8 mouse cellular contexts compared by ENCODE assay signal in the genomic region with DNA sequence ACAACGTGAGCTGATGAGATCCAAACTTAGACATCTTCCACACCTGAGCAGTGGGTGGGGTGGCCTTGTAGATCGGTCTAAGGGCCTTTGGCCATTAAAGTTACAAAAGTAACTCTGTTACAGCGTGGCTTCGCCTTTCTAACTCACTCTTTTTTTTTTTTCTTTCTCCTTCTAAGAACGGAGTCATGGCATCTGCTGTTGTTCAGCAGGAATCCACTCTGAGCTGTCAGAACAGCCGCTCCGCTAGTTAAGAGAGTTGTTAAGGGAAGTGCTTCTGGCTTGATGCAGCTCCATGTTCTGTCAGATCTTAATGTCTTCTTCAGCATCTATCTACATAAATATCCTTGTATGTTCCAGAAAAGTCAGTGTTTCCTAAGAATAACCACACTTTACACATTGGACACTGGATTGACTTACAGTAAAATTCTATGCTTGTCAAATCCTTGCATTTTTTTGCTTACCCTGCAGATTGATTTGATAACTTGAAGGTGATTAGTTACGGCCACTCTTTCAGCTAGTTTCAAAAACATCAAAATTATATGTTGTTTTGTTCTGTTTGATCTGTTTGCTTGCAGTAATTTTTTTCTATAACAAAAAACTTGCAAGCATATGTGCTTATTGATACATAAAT. TPM values are rescaled to one million over a fixed set of nuclear protein-coding genes. Genes with fewer than 3 reads are reported as not detected.
DNase-seq lines count a peak whose midpoint lies in the region; ATAC-seq and TF ChIP-seq lines count a peak whose summit lies in the region.

No protein-coding gene starts in this region.

- H3K9me3 ChIP-seq in intestine, postnatal 0 days (ENCODE audit: control insufficient read depth) = no peaks in the 10 kb centered on the region
- no peaks in the 10 kb centered on the region for H3K9me3 ChIP-seq in stomach, embryonic 14.5 days (ENCODE audit: control insufficient read depth, low read depth, low read length)

- peaks cover 7% of the 10 kb centered on the region for H3K4me1 ChIP-seq in cerebellum, adult 2 months (ENCODE audit: control insufficient read depth, insufficient read depth, low read length)
- H3K4me1 ChIP-seq in spleen, adult 2 months (ENCODE audit: control insufficient read depth, insufficient read depth, insufficient read length) = peaks cover 5% of the 10 kb centered on the region
- no peaks in the 10 kb centered on the region for H3K4me1 ChIP-seq in intestine, postnatal 0 days (replicated peaks; ENCODE audit: control insufficient read depth, insufficient read depth, low read length)
- peaks cover 16% of the 10 kb centered on the region for H3K4me1 ChIP-seq in stomach, embryonic 14.5 days (ENCODE audit: control insufficient read depth, insufficient read depth, low read length)

- H3K27ac ChIP-seq in cerebellum, adult 2 months (ENCODE audit: insufficient read depth, low read length) = no peak overlapping the region
- peak overlapping the region; percentile 94 for H3K27ac ChIP-seq in spleen, adult 2 months (ENCODE audit: insufficient read depth, low read length)
- H3K27ac ChIP-seq in intestine, postnatal 0 days (ENCODE audit: low read depth, low read length) = peak overlapping the region; percentile 79
- peak overlapping the region; percentile 85; the same call in 1 of the 2 replicates for H3K27ac ChIP-seq in stomach, embryonic 14.5 days (ENCODE audit: low read length)

- 4% methylated on average over 8 of the region's 8 CpGs for WGBS in cerebellum, adult 2 months
- WGBS in spleen, adult 2 months = 7% methylated on average over 8 of the region's 8 CpGs
- WGBS in intestine, postnatal 0 days = 3% methylated on average over 8 of the region's 8 CpGs
- 6% methylated on average over 8 of the region's 8 CpGs for WGBS in stomach, embryonic 14.5 days

- peak overlapping the region; percentile 81 for H3K4me3 ChIP-seq in cerebellum, adult 2 months (replicated peaks; ENCODE audit: insufficient read depth, low read depth, low read length)
- H3K4me3 ChIP-seq in spleen, adult 2 months (ENCODE audit: extremely low read depth, insufficient read depth, insufficient read length) = peak overlapping the region; percentile 98
- peak overlapping the region; percentile 71 for H3K4me3 ChIP-seq in intestine, postnatal 0 days (ENCODE audit: low read depth, low read length)
- H3K4me3 ChIP-seq in stomach, embryonic 14.5 days (ENCODE audit: low read depth, low read length) = peak overlapping the region; percentile 91

- TF ChIP-seq POLR2A in cerebellum, adult 2 months (IDR thresholded peaks at IDR 0.05; ENCODE audit: borderline replicate concordance, insufficient read depth, low read length) = no peak
- TF ChIP-seq POLR2A in spleen, adult 2 months (IDR thresholded peaks at IDR 0.05; ENCODE audit: low read depth, low read length) = no peak

- peak overlapping the region; percentile 97 for H3K4me2 ChIP-seq in intestine, postnatal 0 days (replicated peaks; ENCODE audit: low read depth)
- H3K4me2 ChIP-seq in stomach, embryonic 14.5 days (replicated peaks; ENCODE audit: low read depth, low read length) = peak overlapping the region; percentile 58

- H3K36me3 ChIP-seq in spleen, adult 2 months (ENCODE audit: control insufficient read depth, insufficient read depth, low read length) = peaks cover 5% of the 10 kb centered on the region
- H3K36me3 ChIP-seq in intestine, postnatal 0 days (ENCODE audit: control insufficient read depth, insufficient read depth) = peaks cover 3% of the 10 kb centered on the region
- peaks cover 13% of the 10 kb centered on the region; the same call in 1 of the 2 replicates for H3K36me3 ChIP-seq in stomach, embryonic 14.5 days (ENCODE audit: control insufficient read depth, insufficient read depth, low read length)

- no peak; the same call in 1 of the 2 replicates for ATAC-seq in intestine, postnatal 0 days
- no peak for ATAC-seq in stomach, embryonic 14.5 days (ENCODE audit: insufficient number of reproducible peaks, insufficient read depth, low FRiP score, low read depth)
- ATAC-seq in monocyte, adult 5-6 weeks (replicated peaks; ENCODE audit: insufficient number of reproducible peaks, low FRiP score, low TSS enrichment, poor library complexity, severe bottlenecking) = no peak

- H3K9ac ChIP-seq in intestine, postnatal 0 days (ENCODE audit: low read depth, low read length) = peak overlapping the region; percentile 83
- peak overlapping the region; percentile 71 for H3K9ac ChIP-seq in stomach, embryonic 14.5 days (replicated peaks; ENCODE audit: low read depth, low read length)

- H3K27me3 ChIP-seq in cerebellum, adult 2 months (ENCODE audit: control insufficient read depth, insufficient read depth, low read length) = no peaks in the 10 kb centered on the region
- H3K27me3 ChIP-seq in spleen, adult 2 months (ENCODE audit: control insufficient read depth, insufficient read depth, low read length) = no peaks in the 10 kb centered on the region
- no peaks in the 10 kb centered on the region for H3K27me3 ChIP-seq in intestine, postnatal 0 days (replicated peaks; ENCODE audit: control insufficient read depth, insufficient read depth, low read length)
- no peaks in the 10 kb centered on the region for H3K27me3 ChIP-seq in stomach, embryonic 14.5 days (ENCODE audit: control insufficient read depth, insufficient read depth, low read length)

- DNase-seq in cerebellum, adult 2 months = no peak
- no peak for DNase-seq in cerebellum, postnatal 25 days
- no peak for DNase-seq in spleen, adult 2 months (ENCODE audit: low read depth in 1 of 2, low spot score in 2 of 2)
- no peak for DNase-seq in spleen, postnatal 4 days (ENCODE audit: low spot score in 2 of 2)
- DNase-seq in Muller cell, postnatal 12 days (ENCODE audit: inconsistent ontology term) = no peak

- no peak for TF ChIP-seq CTCF in cerebellum, adult 2 months (IDR thresholded peaks at IDR 0.05; ENCODE audit: borderline replicate concordance, insufficient read depth, low read depth, low read length)
- TF ChIP-seq CTCF in spleen, adult 2 months (IDR thresholded peaks at IDR 0.05; ENCODE audit: extremely low read depth, insufficient read depth, insufficient read length, insufficient replicate concordance) = no peak
- TF ChIP-seq CTCF in intestine, postnatal 0 days (IDR thresholded peaks at IDR 0.05; ENCODE audit: low read depth) = no peak

RNA-seq across cellular contexts. Expression of gene Dhx29, which starts 0.9 kb away (rescaled TPM):
- polyA plus RNA-seq in cerebellum, adult 2 months (2012; rRNA removed) = 12.3 and 12.9 TPM in 2 replicates
- polyA plus RNA-seq in spleen, adult 2 months (2012; rRNA removed) = 2.1 TPM in 2 replicates
- 6.3 and 7.1 TPM in 2 replicates for polyA plus RNA-seq in intestine, postnatal 0 days (2015; fragmentation: Nextera tagmentation; extraction: Ambion mirVana)
- polyA plus RNA-seq in stomach, embryonic 14.5 days (2014; fragmentation: Nextera tagmentation; extraction: Ambion mirVana) = 20.4 and 22.8 TPM in 2 replicates
- 20.5 to 31.6 TPM (median 22.8 TPM) in 3 replicates for total RNA-seq in monocyte, adult 5-6 weeks (2017)

RNA-seq across cellular contexts. Expression of gene Mtrex, which starts 1.0 kb away (rescaled TPM):
- 47.6 and 48.4 TPM in 2 replicates for polyA plus RNA-seq in cerebellum, adult 2 months (2012; rRNA removed)
- 3.4 and 3.6 TPM in 2 replicates for polyA plus RNA-seq in spleen, adult 2 months (2012; rRNA removed)
- polyA plus RNA-seq in intestine, postnatal 0 days (2015; fragmentation: Nextera tagmentation; extraction: Ambion mirVana) = 17.2 and 17.9 TPM in 2 replicates
- polyA plus RNA-seq in stomach, embryonic 14.5 days (2014; fragmentation: Nextera tagmentation; extraction: Ambion mirVana) = 72.3 and 80.6 TPM in 2 replicates
- total RNA-seq in monocyte, adult 5-6 weeks (2017) = 61.4 to 92.9 TPM (median 83.6 TPM) in 3 replicates

RNA-seq across cellular contexts. Expression of gene Ccno, which starts 59.4 kb away (rescaled TPM):
- polyA plus RNA-seq in cerebellum, adult 2 months (2012; rRNA removed) = 0.76 and 0.82 TPM in 2 replicates
- polyA plus RNA-seq in spleen, adult 2 months (2012; rRNA removed) = 0.29 and 0.32 TPM in 2 replicates
- polyA plus RNA-seq in intestine, postnatal 0 days (2015; fragmentation: Nextera tagmentation; extraction: Ambion mirVana) = 0.10 and 0.12 TPM in 2 replicates
- 0.35 and 0.67 TPM in 2 replicates for polyA plus RNA-seq in stomach, embryonic 14.5 days (2014; fragmentation: Nextera tagmentation; extraction: Ambion mirVana)
- total RNA-seq in monocyte, adult 5-6 weeks (2017) = 0.48 to 1.8 TPM (median 0.49 TPM) in 3 replicates
